Mouse (Mus musculus) brain, embryonic 14.5 days (tissue): ENCODE measurements at regions not wholly inside any gene's neighbourhood (a gene's known extent, or its start where the extent isn't known, plus 50 kb on each side); places are given as distances from the start of the nearest gene placed in this dataset.

Source experiments
- DNase-seq: peaks from one replicate; pipeline ENCODE4 v3.0.0-alpha.2; 2011; ENCODE audit warnings: low read depth
- CTCF ChIP-seq: fragments of 200-500 bp; IDR thresholded peaks from 2 replicates; pipeline ENCODE4 v1.5.1; 2012; ENCODE audit warnings: inconsistent platforms, mild to moderate bottlenecking, moderate library complexity, borderline replicate concordance; ENCODE audit not compliant: insufficient read depth, insufficient read length; ENCODE audit errors: extremely low read depth
- POLR2A ChIP-seq: fragments of 200-500 bp; IDR thresholded peaks from 2 replicates; pipeline ENCODE4 v1.6.1; 2012; ENCODE audit warnings: mild to moderate bottlenecking, inconsistent platforms, borderline replicate concordance; ENCODE audit not compliant: poor library complexity, insufficient read depth, insufficient read length, severe bottlenecking; ENCODE audit errors: extremely low read depth

GRCm38 (mm10) chr4:80131623-80132301, 702.2 kb upstream of the Tyrp1 start:
- DNase-seq: peak; percentile 61
- TF ChIP-seq POLR2A: no peak
- no peak for TF ChIP-seq CTCF

- no peak for DNase-seq
- no peak for TF ChIP-seq CTCF
- TF ChIP-seq POLR2A: no peak
Observed at GRCm38 (mm10) chr4:80140261-80140660, 693.7 kb upstream of the Tyrp1 start.

- TF ChIP-seq POLR2A (no peak), CTCF (no peak)
- no peak for DNase-seq
Observed at GRCm38 (mm10) chr4:80159842-80160241, 674.1 kb upstream of the Tyrp1 start.

GRCm38 (mm10) chr4:80173229-80173628, 660.7 kb upstream of the Tyrp1 start:
- no peak for DNase-seq
- TF ChIP-seq CTCF (no peak), POLR2A (no peak)

- no peak for TF ChIP-seq POLR2A
- TF ChIP-seq CTCF: no peak
- peak; percentile 87 for DNase-seq
Observed at GRCm38 (mm10) chr4:80202223-80202622, 631.7 kb upstream of the Tyrp1 start.

- DNase-seq: peak; percentile 88
- TF ChIP-seq CTCF: no peak
- no peak for TF ChIP-seq POLR2A
Observed at GRCm38 (mm10) chr4:80203916-80204315, 630.0 kb upstream of the Tyrp1 start.

GRCm38 (mm10) chr4:80204374-80204773, 629.5 kb upstream of the Tyrp1 start:
- TF ChIP-seq CTCF (no peak), POLR2A (no peak)
- DNase-seq: peak; percentile 72
